13 mouse cellular contexts compared by ENCODE assay signal in genomic region chr7:73412419-73412818, GRCm38 (mm10). TPM values are rescaled to one million over a fixed set of nuclear protein-coding genes. Genes with fewer than 3 reads are reported as not detected.
DNase-seq lines count a peak whose midpoint lies in the region; ATAC-seq and TF ChIP-seq lines count a peak whose summit lies in the region.
"Had no signal": no experiment of that assay in that cellular context is flagged by ENCODE, and none has a peak within 500 bp of the region (broad histone marks: within the 10 kb centered on the region; RNA-seq: fewer than 3 reads in every experiment).

No protein-coding gene starts in this region.

- no peaks in the 10 kb centered on the region for H3K4me1 ChIP-seq in forebrain, embryonic 14.5 days (ENCODE audit: control insufficient read depth, insufficient read depth, low read length)
- H3K4me1 ChIP-seq in forebrain, embryonic 11.5 days (replicated peaks; ENCODE audit: control insufficient read depth, insufficient read depth, low read length): no peaks in the 10 kb centered on the region
- peaks cover 14% of the 10 kb centered on the region for H3K4me1 ChIP-seq in lung, embryonic 16.5 days (replicated peaks; ENCODE audit: control insufficient read depth, insufficient read depth, low read length)
- no peaks in the 10 kb centered on the region for H3K4me1 ChIP-seq in forebrain, postnatal 0 days (ENCODE audit: insufficient read depth)
- H3K4me1 ChIP-seq in neural tube, embryonic 14.5 days (ENCODE audit: control insufficient read depth, insufficient read depth, low read length): 0 out of 2 replicates have a peak, but pooled peaks cover 14% of the 10 kb centered on the region

- WGBS in forebrain, embryonic 14.5 days: 42% methylated on average over 7 of the region's 7 CpGs
- WGBS in forebrain, embryonic 11.5 days: 87% methylated on average over 7 of the region's 7 CpGs
- 70% methylated on average over 7 of the region's 7 CpGs for WGBS in lung, embryonic 16.5 days
- WGBS in forebrain, postnatal 0 days: 54% methylated on average over 7 of the region's 7 CpGs
- WGBS in neural tube, embryonic 14.5 days: 57% methylated on average over 7 of the region's 7 CpGs

- no peaks in the 10 kb centered on the region for H3K27me3 ChIP-seq in forebrain, embryonic 14.5 days (replicated peaks; ENCODE audit: control insufficient read depth, insufficient read depth, low read length)
- H3K27me3 ChIP-seq in forebrain, embryonic 11.5 days (ENCODE audit: control insufficient read depth, insufficient read depth, low read length): no peaks in the 10 kb centered on the region
- H3K27me3 ChIP-seq in lung, embryonic 16.5 days (ENCODE audit: control insufficient read depth, insufficient read depth, low read depth, low read length): no peaks in the 10 kb centered on the region
- no peaks in the 10 kb centered on the region for H3K27me3 ChIP-seq in forebrain, postnatal 0 days (ENCODE audit: insufficient read depth, low read length)
- no peaks in the 10 kb centered on the region for H3K27me3 ChIP-seq in neural tube, embryonic 14.5 days (ENCODE audit: control insufficient read depth, insufficient read depth, low read length)
- H3K27me3 ChIP-seq: limb, embryonic 13.5 days had no signal

- H3K36me3 ChIP-seq in forebrain, embryonic 14.5 days (ENCODE audit: control insufficient read depth, insufficient read depth, low read length): peaks cover 79% of the 10 kb centered on the region
- H3K36me3 ChIP-seq in forebrain, embryonic 11.5 days (ENCODE audit: control insufficient read depth, insufficient read depth, low read length): peaks cover 12% of the 10 kb centered on the region; the same call in 1 of the 2 replicates
- H3K36me3 ChIP-seq in lung, embryonic 16.5 days (ENCODE audit: control insufficient read depth, insufficient read depth, low read length): peaks cover 16% of the 10 kb centered on the region
- H3K36me3 ChIP-seq in forebrain, postnatal 0 days (ENCODE audit: insufficient read depth): peaks cover 19% of the 10 kb centered on the region
- H3K36me3 ChIP-seq in neural tube, embryonic 14.5 days (ENCODE audit: control insufficient read depth, insufficient read depth, low read length): peaks cover 15% of the 10 kb centered on the region; the same call in 1 of the 2 replicates

- H3K4me2 ChIP-seq in forebrain, embryonic 14.5 days (ENCODE audit: low read length): no peak overlapping the region
- H3K4me2 ChIP-seq in forebrain, embryonic 11.5 days (ENCODE audit: low read depth, low read length, severe bottlenecking): no peak overlapping the region
- no peak overlapping the region for H3K4me2 ChIP-seq in lung, embryonic 16.5 days (ENCODE audit: low read depth, low read length)
- H3K4me2 ChIP-seq in forebrain, postnatal 0 days (ENCODE audit: low read depth): no peak overlapping the region
- H3K4me2 ChIP-seq in neural tube, embryonic 14.5 days (ENCODE audit: low read depth, low read length): no peak overlapping the region
- H3K4me2 ChIP-seq: limb, embryonic 13.5 days; lung, embryonic 14.5 days had no signal

- DNase-seq in forebrain, embryonic 14.5 days (ENCODE audit: low spot score): peak; percentile 54
- no peak for DNase-seq in forebrain, embryonic 11.5 days (ENCODE audit: low spot score)
- DNase-seq in lung, postnatal 14 days: no peak
- DNase-seq in forebrain, postnatal 0 days: no peak
- no peak for DNase-seq in ovary, postnatal 14 days (ENCODE audit: low spot score)
- no peak for DNase-seq in liver
- DNase-seq: gastrocnemius, postnatal 10 days; kidney, postnatal 10 days; layer of hippocampus, postnatal 36 days; lung, embryonic 14.5 days had no signal

- H3K27ac ChIP-seq in forebrain, embryonic 14.5 days (ENCODE audit: low read depth, low read length): peak overlapping the region; percentile 15; the same call in 1 of the 2 replicates
- H3K27ac ChIP-seq in forebrain, embryonic 11.5 days (ENCODE audit: low read depth, low read length): no peak overlapping the region
- H3K27ac ChIP-seq in lung, embryonic 16.5 days (ENCODE audit: low read length): peak overlapping the region; percentile 38
- no peak overlapping the region for H3K27ac ChIP-seq in forebrain, postnatal 0 days (ENCODE audit: low read depth, low read length)
- no peak overlapping the region for H3K27ac ChIP-seq in neural tube, embryonic 14.5 days (ENCODE audit: low read depth, low read length)
- H3K27ac ChIP-seq: limb, embryonic 13.5 days had no signal

- no peak overlapping the region for H3K4me3 ChIP-seq in forebrain, embryonic 14.5 days (ENCODE audit: low read depth, low read length)
- no peak overlapping the region for H3K4me3 ChIP-seq in forebrain, embryonic 11.5 days (ENCODE audit: low read depth, low read length)
- no peak overlapping the region for H3K4me3 ChIP-seq in lung, embryonic 16.5 days (ENCODE audit: low read length)
- H3K4me3 ChIP-seq in forebrain, postnatal 0 days (ENCODE audit: low read depth, low read length): no peak overlapping the region
- no peak overlapping the region for H3K4me3 ChIP-seq in neural tube, embryonic 14.5 days (ENCODE audit: low read depth, low read length)
- H3K4me3 ChIP-seq: limb, embryonic 13.5 days had no signal

- 0 out of 2 replicates have a peak overlapping the region, but pooled peaks have one; percentile 13 for H3K9ac ChIP-seq in forebrain, embryonic 14.5 days (ENCODE audit: low read length)
- H3K9ac ChIP-seq in forebrain, embryonic 11.5 days (ENCODE audit: low read length): no peak overlapping the region
- H3K9ac ChIP-seq in lung, embryonic 16.5 days (ENCODE audit: low read length): no peak overlapping the region
- no peak overlapping the region for H3K9ac ChIP-seq in forebrain, postnatal 0 days
- H3K9ac ChIP-seq in neural tube, embryonic 14.5 days (replicated peaks; ENCODE audit: low read depth, low read length): no peak overlapping the region
- H3K9ac ChIP-seq: limb, embryonic 13.5 days; lung, embryonic 14.5 days had no signal

- no peaks in the 10 kb centered on the region for H3K9me3 ChIP-seq in forebrain, embryonic 14.5 days (replicated peaks; ENCODE audit: control insufficient read depth, low read length)
- H3K9me3 ChIP-seq in forebrain, embryonic 11.5 days (ENCODE audit: control insufficient read depth, low read length): no peaks in the 10 kb centered on the region
- H3K9me3 ChIP-seq in lung, embryonic 16.5 days (ENCODE audit: control insufficient read depth, low read length): no peaks in the 10 kb centered on the region
- H3K9me3 ChIP-seq in forebrain, postnatal 0 days (ENCODE audit: low read length): no peaks in the 10 kb centered on the region
- H3K9me3 ChIP-seq in neural tube, embryonic 14.5 days (ENCODE audit: control insufficient read depth, low read length): no peaks in the 10 kb centered on the region
- H3K9me3 ChIP-seq: limb, embryonic 13.5 days had no signal

- ATAC-seq in forebrain, embryonic 14.5 days: peak; percentile 3; the same call in 1 of the 2 replicates
- ATAC-seq in forebrain, embryonic 11.5 days (replicated peaks; ENCODE audit: low FRiP score): no peak
- ATAC-seq in lung, embryonic 16.5 days (ENCODE audit: low read depth): peak; percentile 27
- peak; percentile 30; the same call in 1 of the 2 replicates for ATAC-seq in forebrain, postnatal 0 days
- ATAC-seq in neural tube, embryonic 14.5 days (ENCODE audit: low read depth): peak; percentile 22

- no peak for TF ChIP-seq CTCF in forebrain, postnatal 0 days (IDR thresholded peaks at IDR 0.05; ENCODE audit: low read depth)

RNA-seq across cellular contexts. Expression of gene Rgma, which starts 37.1 kb away (rescaled TPM):
- polyA plus RNA-seq in forebrain, embryonic 14.5 days (2014; fragmentation: Nextera tagmentation; extraction: Ambion mirVana): 20.6 and 23.6 TPM in 2 replicates
- polyA plus RNA-seq in forebrain, embryonic 11.5 days (2014; fragmentation: Nextera tagmentation; extraction: Ambion mirVana): 37.0 and 40.5 TPM in 2 replicates
- polyA plus RNA-seq in lung, embryonic 16.5 days (2015; fragmentation: Nextera tagmentation; extraction: Ambion mirVana): 10.1 and 10.5 TPM in 2 replicates
- 72.2 and 96.4 TPM in 2 replicates for total RNA-seq in forebrain, postnatal 0 days (2014; rRNA removed)
- 34.1 and 39.9 TPM in 2 replicates for polyA plus RNA-seq in forebrain, postnatal 0 days (2015; fragmentation: Nextera tagmentation; extraction: Ambion mirVana)
- polyA plus RNA-seq in neural tube, embryonic 14.5 days (2014; fragmentation: Nextera tagmentation; extraction: Ambion mirVana): 46.6 and 58.4 TPM in 2 replicates

Comparison
In these comparisons a context has a peak if more than half of its experiments do, and no peak if none do; other contexts are left out.
1. H3K27ac ChIP-seq: peak in forebrain, embryonic 14.5 days (single experiment) and lung, embryonic 16.5 days (single experiment); none in forebrain, embryonic 11.5 days (single experiment), forebrain, postnatal 0 days (single experiment) and neural tube, embryonic 14.5 days (single experiment).